Mouse (Mus musculus) heart, postnatal 0 days (tissue): Measurements from ENCODE around the gene Dpp6. TPM values are rescaled to one million over a fixed set of nuclear protein-coding genes. Genes with fewer than 3 reads are reported as not detected.

Experiments
- ATAC-seq: fragments of 200-750 bp; cut with Nextera tagmentation; 2 replicates; pipeline ENCODE4 v1.8.0; 2017; ENCODE audit warnings: low read depth, moderate number of reproducible peaks, moderate library complexity; ENCODE audit not compliant: insufficient read depth
- DNase-seq: peaks from one replicate; pipeline ENCODE4 v3.0.0-alpha.2; 2016; ENCODE audit warnings: low spot score
- H3K27ac ChIP-seq: fragments of 300-500 bp; sonication (generic); 2 replicates; pipeline ENCODE4 v1.5.1; 2014; ENCODE audit warnings: low read depth, mild to moderate bottlenecking
- H3K27me3 ChIP-seq: fragments of 300-500 bp; sonication (generic); 2 replicates; pipeline ENCODE4 v1.6.1; 2014; ENCODE audit warnings: low read length, mixed read lengths; ENCODE audit not compliant: control insufficient read depth, insufficient read depth
- H3K36me3 ChIP-seq: fragments of 300-500 bp; sonication (generic); replicated peaks from 2 replicates; pipeline ENCODE4 v1.6.1; 2014; ENCODE audit warnings: low read length, mixed read lengths; ENCODE audit not compliant: control insufficient read depth, insufficient read depth
- H3K4me1 ChIP-seq: fragments of 300-500 bp; sonication (generic); 2 replicates; pipeline ENCODE4 v1.6.1; 2014; ENCODE audit warnings: antibody characterized with exemption; ENCODE audit not compliant: control insufficient read depth, insufficient read depth
- H3K4me2 ChIP-seq: fragments of 300-500 bp; sonication (generic); 2 replicates; pipeline ENCODE4 v1.6.1; 2014; ENCODE audit warnings: low read depth, mild to moderate bottlenecking, low read length, moderate library complexity
- H3K4me3 ChIP-seq: fragments of 300-500 bp; sonication (generic); 2 replicates; pipeline ENCODE4 v1.5.1; 2014; ENCODE audit warnings: low read depth, low read length
- H3K9ac ChIP-seq: fragments of 300-500 bp; sonication (generic); replicated peaks from 2 replicates; pipeline ENCODE4 v1.6.1; 2014; ENCODE audit warnings: low read depth, low read length, mixed read lengths
- H3K9me3 ChIP-seq: fragments of 300-500 bp; sonication (generic); replicated peaks from 2 replicates; pipeline ENCODE4 v1.6.1; 2016; ENCODE audit warnings: low read length; ENCODE audit not compliant: control insufficient read depth
- CTCF ChIP-seq: IDR thresholded peaks from 2 replicates; pipeline ENCODE4 v1.5.1; 2016; ENCODE audit warnings: antibody characterized with exemption, control low read depth, low read depth
- EP300 ChIP-seq: IDR thresholded peaks from 2 replicates; pipeline ENCODE4 v1.6.1; 2016; ENCODE audit warnings: antibody characterized with exemption, low read depth
- WGBS: fragments of 180-500 bp; shearing (Covaris S2); extraction: QIAGEN DNeasy Blood & Tissue Kit; methylation state at CpG from one replicate; pipeline ENCODE4 v1.1.7; 2014; 5-methylcytosine and 5-hydroxymethylcytosine counted together
- polyA plus RNA-seq: library from polyadenylated mRNA; unstranded; fragments of >200 nt; fragmentation: Nextera tagmentation; extraction: Ambion mirVana; gene quantifications from 2 replicates; pipeline ENCODE4 v1.2.1, GENCODE M21; 2015
- total RNA-seq: library from RNA; depleted of rRNA; stranded (reverse); fragments of >200 nt; gene quantifications from 2 replicates; pipeline ENCODE4 v1.2.3, GENCODE M21; 2014; ENCODE audit warnings: low replicate concordance

The Dpp6 gene
- total and polyA plus RNA-seq, 2 experiments from 2014 or later = 0.05 TPM; not detected in 1

GRCm38 (mm10) chr5:26854746-26855145, 37.7 kb downstream of the Dpp6 start:
- H3K4me3 ChIP-seq = no peak overlapping the region
- DNase-seq (no peak), ATAC-seq (no peak)
- H3K4me2 ChIP-seq = no peak overlapping the region
- no peak overlapping the region for H3K9ac ChIP-seq
- H3K36me3 ChIP-seq = no peaks in the 10 kb centered on the region
- H3K4me1 ChIP-seq = no peaks in the 10 kb centered on the region
- no peaks in the 10 kb centered on the region for H3K27me3 ChIP-seq
- WGBS = 60% methylated on average over 4 of the region's 4 CpGs
- no peak for TF ChIP-seq EP300
- no peak for TF ChIP-seq CTCF
- no peak overlapping the region for H3K27ac ChIP-seq
- no peaks in the 10 kb centered on the region for H3K9me3 ChIP-seq

GRCm38 (mm10) chr5:26875449-26875848, 58.4 kb downstream of the Dpp6 start:
- Histone ChIP-seq H3K4me2 (no peak overlapping the region), H3K9ac (no peak overlapping the region), H3K4me3 (no peak overlapping the region), H3K27me3 (no peaks in the 10 kb centered on the region), H3K4me1 (no peaks in the 10 kb centered on the region), H3K9me3 (no peaks in the 10 kb centered on the region), H3K27ac (no peak overlapping the region), H3K36me3 (no peaks in the 10 kb centered on the region)
- ATAC-seq (no peak), DNase-seq (no peak)
- TF ChIP-seq EP300 (no peak), CTCF (no peak)

GRCm38 (mm10) chr5:26887496-26887895, 70.5 kb downstream of the Dpp6 start:
- Histone ChIP-seq H3K4me1 (no peaks in the 10 kb centered on the region), H3K27ac (no peak overlapping the region), H3K27me3 (no peaks in the 10 kb centered on the region), H3K9me3 (no peaks in the 10 kb centered on the region; the same call in 1 of the 2 replicates), H3K9ac (no peak overlapping the region), H3K4me2 (no peak overlapping the region), H3K4me3 (no peak overlapping the region), H3K36me3 (no peaks in the 10 kb centered on the region)
- ATAC-seq (no peak), DNase-seq (no peak)
- no peak for TF ChIP-seq EP300
- no peak for TF ChIP-seq CTCF
- 83% methylated on average over 1 of the region's 1 CpGs for whole genome bisulfite sequencing

- no peak overlapping the region for H3K9ac ChIP-seq
- no peaks in the 10 kb centered on the region for H3K36me3 ChIP-seq
- no peak for DNase-seq
- TF ChIP-seq CTCF = no peak
- no peak for TF ChIP-seq EP300
- no peak overlapping the region for H3K27ac ChIP-seq
- no peaks in the 10 kb centered on the region for H3K27me3 ChIP-seq
- ATAC-seq = no peak
- no peak overlapping the region for H3K4me3 ChIP-seq
- no peaks in the 10 kb centered on the region for H3K4me1 ChIP-seq
- 75% methylated on average over 4 of the region's 4 CpGs for WGBS
- no peaks in the 10 kb centered on the region; the same call in 1 of the 2 replicates for H3K9me3 ChIP-seq
- H3K4me2 ChIP-seq = no peak overlapping the region
Measured at GRCm38 (mm10) chr5:26888080-26888479, 71.1 kb downstream of the Dpp6 start.

- ATAC-seq (no peak), DNase-seq (no peak)
- no peak for TF ChIP-seq CTCF
- TF ChIP-seq EP300 = no peak
- no peak overlapping the region for H3K4me3 ChIP-seq
- H3K9me3 ChIP-seq = no peaks in the 10 kb centered on the region
- H3K4me2 ChIP-seq = no peak overlapping the region
- H3K27ac ChIP-seq = no peak overlapping the region
- H3K4me1 ChIP-seq = no peaks in the 10 kb centered on the region
- no peaks in the 10 kb centered on the region for H3K36me3 ChIP-seq
- WGBS = 6% methylated on average over 3 of the region's 3 CpGs
- H3K27me3 ChIP-seq = no peaks in the 10 kb centered on the region
- no peak overlapping the region for H3K9ac ChIP-seq
Measured at GRCm38 (mm10) chr5:26894346-26894745, 77.3 kb downstream of the Dpp6 start.

- peak overlapping the region; percentile 55 for H3K4me2 ChIP-seq
- no peak for ATAC-seq
- H3K27ac ChIP-seq = no peak overlapping the region
- H3K9me3 ChIP-seq = no peaks in the 10 kb centered on the region
- H3K27me3 ChIP-seq = peaks cover 17% of the 10 kb centered on the region; the same call in 1 of the 2 replicates
- no peak for TF ChIP-seq EP300
- TF ChIP-seq CTCF = peak; percentile 31; the same call in 1 of the 2 replicates
- no peaks in the 10 kb centered on the region for H3K36me3 ChIP-seq
- no peak for DNase-seq
- no peak overlapping the region for H3K9ac ChIP-seq
- no peaks in the 10 kb centered on the region; the same call in 1 of the 2 replicates for H3K4me1 ChIP-seq
- WGBS = 3% methylated on average over 9 of the region's 9 CpGs
- no peak overlapping the region for H3K4me3 ChIP-seq
Measured at GRCm38 (mm10) chr5:26903786-26904185, 86.8 kb downstream of the Dpp6 start.
